Mouse (Mus musculus) intestine, embryonic 14.5 days (tissue): Measurements from ENCODE around the gene Nudt22. TPM values are rescaled to one million over a fixed set of nuclear protein-coding genes. Genes with fewer than 3 reads are reported as not detected.
"Not testable (repeated sequence)": the region's sequence is repeated elsewhere in the genome, so short reads cannot be mapped to it uniquely, and the experiment has no call there.

Experiments used
- ATAC-seq: fragments of 200-750 bp; cut with Nextera tagmentation; replicated peaks from 2 replicates; pipeline ENCODE4 v1.8.0; 2017; ENCODE audit warnings: low read depth, moderate number of reproducible peaks, moderate TSS enrichment, moderate library complexity; ENCODE audit not compliant: low FRiP score, low TSS enrichment
- DNase-seq: peaks from one replicate; pipeline ENCODE4 v3.0.0-alpha.2; 2018; ENCODE audit warnings: low spot score
- H3K27ac ChIP-seq: fragments of 300-500 bp; sonication (generic); 2 replicates; pipeline ENCODE4 v1.5.1; 2014; ENCODE audit warnings: low read depth, mild to moderate bottlenecking, control low read depth
- H3K27me3 ChIP-seq: fragments of 300-500 bp; sonication (generic); replicated peaks from 2 replicates; pipeline ENCODE4 v1.6.1; 2014; ENCODE audit warnings: low read length, control low read depth; ENCODE audit not compliant: control insufficient read depth, insufficient read depth
- H3K36me3 ChIP-seq: fragments of 300-500 bp; sonication (generic); 2 replicates; pipeline ENCODE4 v1.6.1; 2014; ENCODE audit warnings: low read length, control low read depth; ENCODE audit not compliant: control insufficient read depth, insufficient read depth
- H3K4me1 ChIP-seq: fragments of 300-500 bp; sonication (generic); replicated peaks from 2 replicates; pipeline ENCODE4 v1.6.1; 2014; ENCODE audit warnings: low read length, control low read depth, mixed read lengths; ENCODE audit not compliant: control insufficient read depth, insufficient read depth
- H3K4me2 ChIP-seq: fragments of 300-500 bp; sonication (generic); 2 replicates; pipeline ENCODE4 v1.6.1; 2014; ENCODE audit warnings: low read length
- H3K4me3 ChIP-seq: fragments of 300-500 bp; sonication (generic); 2 replicates; pipeline ENCODE4 v1.5.1; 2014; ENCODE audit warnings: low read depth, low read length, control low read depth, mixed read lengths
- H3K9ac ChIP-seq: fragments of 300-500 bp; sonication (generic); 2 replicates; pipeline ENCODE4 v1.6.1; 2014; ENCODE audit warnings: mild to moderate bottlenecking, low read length
- H3K9me3 ChIP-seq: fragments of 300-500 bp; sonication (generic); 2 replicates; pipeline ENCODE4 v1.6.1; 2016; ENCODE audit warnings: low read length, control low read depth; ENCODE audit not compliant: control insufficient read depth
- WGBS: fragments of 180-500 bp; shearing (Covaris S2); extraction: QIAGEN DNeasy Blood & Tissue Kit; methylation state at CpG from one replicate; pipeline ENCODE4 v1.1.7; 2014; 5-methylcytosine and 5-hydroxymethylcytosine counted together
- polyA plus RNA-seq: library from polyadenylated mRNA; unstranded; fragments of >200 nt; fragmentation: Nextera tagmentation; extraction: Ambion mirVana; gene quantifications from 2 replicates; pipeline ENCODE4 v1.2.1, GENCODE M21; 2014

The Nudt22 gene
- polyA plus RNA-seq, 1 experiment from 2014 or later: 14.6 TPM

DNA sequence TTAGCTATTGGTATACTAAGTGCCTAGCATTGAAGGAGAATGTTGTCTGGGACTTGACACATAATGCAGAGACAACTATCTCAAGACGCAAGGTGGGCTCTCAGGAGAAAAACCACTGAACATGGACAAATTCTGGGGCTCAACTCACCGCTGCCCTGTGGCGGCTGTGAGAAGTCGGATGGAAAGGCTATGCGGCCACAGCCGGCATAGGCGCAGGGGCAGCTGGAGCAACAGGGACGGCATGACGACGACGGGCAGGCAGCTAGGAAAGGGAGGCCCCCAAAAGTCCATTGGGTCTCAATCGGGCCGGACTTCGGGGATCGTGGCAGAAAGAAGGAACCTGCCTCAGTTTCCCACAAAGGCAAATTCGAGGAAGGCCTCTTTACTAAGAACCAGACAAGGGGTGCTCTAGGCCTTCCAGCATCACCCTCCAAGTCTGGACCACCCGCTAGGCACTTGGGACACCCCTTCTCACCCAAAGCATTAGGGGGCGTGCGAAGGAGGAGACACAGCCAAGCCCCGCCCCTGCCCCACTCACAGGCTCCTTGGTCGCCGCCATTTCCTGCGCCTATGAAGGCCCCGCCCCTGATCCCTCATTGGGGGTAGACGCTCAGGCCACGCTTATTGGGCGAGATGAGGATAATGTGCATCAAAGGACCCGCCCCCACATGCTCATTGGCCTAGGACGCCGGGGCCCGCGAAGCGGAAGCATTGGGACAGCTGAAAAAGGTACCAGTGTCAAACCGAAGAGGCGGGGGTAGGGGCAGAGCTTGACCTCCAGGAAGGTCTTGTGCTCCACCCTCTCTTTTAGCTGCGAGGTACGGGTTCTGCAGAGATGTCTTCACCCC lies 3.7 kb downstream of the Nudt22 start, which contains the start of gene Dnajc4:
Gene Dnajc4, minus strand, starts transcription at position 562 of the 848 bp plus-strand sequence.
- Histone ChIP-seq H3K27ac (no peak within 1 kb of the TSS), H3K27me3 (no peaks in the 10 kb centered on the region), H3K4me3 (peak within 1 kb of the TSS; percentile 46), H3K36me3 (no peaks in the 10 kb centered on the region), H3K9ac (peak within 1 kb of the TSS; percentile 44), H3K4me2 (peak within 1 kb of the TSS; percentile 74), H3K4me1 (peaks cover 24% of the 10 kb centered on the region), H3K9me3 (no peaks in the 10 kb centered on the region)
- 1% methylated on average over 37 of the region's 37 CpGs for WGBS
- DNase-seq (peak; percentile 94), ATAC-seq (peak; percentile 90)

DNA sequence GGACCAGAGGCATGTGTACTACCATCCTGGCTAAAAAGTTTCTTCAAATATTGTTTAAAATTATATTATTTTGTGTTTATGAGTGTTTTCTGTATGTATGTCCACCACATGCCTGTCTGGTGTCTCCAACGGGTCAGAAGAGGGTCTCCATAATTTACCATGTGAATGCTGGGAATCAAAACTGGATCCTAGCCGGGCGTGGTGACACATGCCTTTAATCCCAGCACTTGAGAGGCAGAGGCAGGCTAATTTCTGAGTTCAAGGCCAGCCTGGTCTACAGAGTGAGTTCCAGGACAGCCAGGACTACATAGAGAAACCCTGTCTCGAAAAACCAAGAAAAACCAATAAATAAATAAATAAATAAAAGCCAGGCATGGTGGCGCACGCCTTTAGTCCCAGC lies 4.8 kb downstream of the Nudt22 start:
- peaks cover 24% of the 10 kb centered on the region for H3K4me1 ChIP-seq
- H3K4me3 ChIP-seq, H3K9ac ChIP-seq, H3K4me2 ChIP-seq, ATAC-seq, H3K27ac ChIP-seq, H3K9me3 ChIP-seq, H3K36me3 ChIP-seq, DNase-seq, H3K27me3 ChIP-seq: not testable (repeated sequence)
- WGBS: 93% methylated on average over 6 of the region's 6 CpGs

DNA sequence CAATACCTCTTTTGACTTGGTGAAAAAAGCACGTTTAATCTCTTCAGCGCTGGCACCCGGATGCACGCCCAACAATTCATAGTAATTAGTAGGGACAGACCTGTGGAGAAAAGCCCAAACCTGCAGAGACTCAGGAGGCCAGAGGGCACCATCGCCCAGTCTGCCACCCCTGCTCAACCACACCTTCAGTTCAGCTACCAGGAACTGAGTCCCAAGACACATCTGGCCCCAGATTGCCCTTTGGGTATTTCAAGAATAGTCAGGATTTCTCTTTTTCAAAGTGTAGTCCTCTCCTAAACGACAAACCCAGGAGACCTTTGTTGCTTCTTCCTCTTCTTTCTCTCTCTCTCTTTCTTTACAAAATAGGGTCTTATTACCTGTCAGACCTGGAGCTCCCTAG lies 5.2 kb downstream of the Nudt22 start:
- peaks cover 26% of the 10 kb centered on the region for H3K4me1 ChIP-seq
- H3K9me3 ChIP-seq: no peaks in the 10 kb centered on the region
- H3K4me2 ChIP-seq: no peak overlapping the region
- no peak overlapping the region for H3K27ac ChIP-seq
- DNase-seq: no peak
- no peaks in the 10 kb centered on the region for H3K27me3 ChIP-seq
- WGBS: 90% methylated on average over 6 of the region's 6 CpGs
- no peak overlapping the region for H3K9ac ChIP-seq
- no peak for ATAC-seq
- H3K4me3 ChIP-seq: no peak overlapping the region
- H3K36me3 ChIP-seq: peaks cover under 1% of the 10 kb centered on the region

DNA sequence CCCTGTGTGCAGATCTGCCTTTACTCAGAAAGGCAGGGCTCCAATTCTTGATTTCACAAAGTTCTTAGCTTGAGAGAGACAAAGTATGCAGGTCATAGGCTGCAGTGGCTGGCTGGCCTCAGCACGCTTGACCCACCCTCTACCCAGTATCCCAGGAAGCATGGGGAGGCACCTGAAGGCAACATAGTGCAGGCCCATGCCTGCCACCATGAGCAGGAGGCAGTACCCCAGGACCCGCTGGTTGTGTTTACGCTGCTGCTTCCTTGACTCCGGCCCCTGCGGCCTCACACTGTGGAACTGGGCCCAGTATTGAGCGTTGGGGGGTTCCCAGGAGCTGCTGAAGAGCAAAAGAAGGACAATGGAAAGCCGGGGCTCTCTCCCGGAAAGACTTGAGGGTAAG lies 6.7 kb downstream of the Nudt22 start:
- WGBS: 86% methylated on average over 8 of the region's 8 CpGs
- no peaks in the 10 kb centered on the region for H3K27me3 ChIP-seq
- no peak for ATAC-seq
- H3K4me3 ChIP-seq: no peak overlapping the region
- H3K4me1 ChIP-seq: peaks cover 20% of the 10 kb centered on the region
- H3K36me3 ChIP-seq: peaks cover 12% of the 10 kb centered on the region
- no peak overlapping the region for H3K4me2 ChIP-seq
- H3K9ac ChIP-seq: no peak overlapping the region
- no peaks in the 10 kb centered on the region for H3K9me3 ChIP-seq
- H3K27ac ChIP-seq: no peak overlapping the region
- no peak for DNase-seq

DNA sequence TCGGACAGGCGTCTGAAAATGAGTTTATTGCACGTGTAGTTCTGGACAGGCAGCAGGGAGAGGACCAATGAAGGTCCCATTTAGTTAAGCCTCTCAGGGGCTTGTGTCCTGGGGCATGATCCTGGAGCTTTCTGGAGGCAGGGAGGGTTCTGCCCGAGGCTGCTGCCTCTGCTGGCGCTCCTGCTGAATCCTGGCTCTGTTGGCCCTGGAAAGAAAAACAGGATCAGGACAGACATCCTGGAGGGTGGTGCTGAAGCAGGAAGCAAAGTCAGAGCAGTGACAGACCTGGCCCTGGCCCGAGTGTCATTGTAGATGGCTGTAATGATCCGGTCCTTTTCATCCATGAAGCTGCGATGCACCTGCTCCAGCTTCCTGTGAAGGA lies 8.0 kb downstream of the Nudt22 start:
- no peaks in the 10 kb centered on the region for H3K9me3 ChIP-seq
- peak overlapping the region; percentile 16; the same call in 1 of the 2 replicates for H3K27ac ChIP-seq
- peaks cover 20% of the 10 kb centered on the region for H3K4me1 ChIP-seq
- peak overlapping the region; percentile 85 for H3K9ac ChIP-seq
- H3K4me3 ChIP-seq: peak overlapping the region; percentile 87
- ATAC-seq: peak; percentile 3; the same call in 1 of the 2 replicates
- no peaks in the 10 kb centered on the region for H3K27me3 ChIP-seq
- 5% methylated on average over 8 of the region's 8 CpGs for WGBS
- H3K4me2 ChIP-seq: peak overlapping the region; percentile 65
- peaks cover 24% of the 10 kb centered on the region for H3K36me3 ChIP-seq
- no peak for DNase-seq

DNA sequence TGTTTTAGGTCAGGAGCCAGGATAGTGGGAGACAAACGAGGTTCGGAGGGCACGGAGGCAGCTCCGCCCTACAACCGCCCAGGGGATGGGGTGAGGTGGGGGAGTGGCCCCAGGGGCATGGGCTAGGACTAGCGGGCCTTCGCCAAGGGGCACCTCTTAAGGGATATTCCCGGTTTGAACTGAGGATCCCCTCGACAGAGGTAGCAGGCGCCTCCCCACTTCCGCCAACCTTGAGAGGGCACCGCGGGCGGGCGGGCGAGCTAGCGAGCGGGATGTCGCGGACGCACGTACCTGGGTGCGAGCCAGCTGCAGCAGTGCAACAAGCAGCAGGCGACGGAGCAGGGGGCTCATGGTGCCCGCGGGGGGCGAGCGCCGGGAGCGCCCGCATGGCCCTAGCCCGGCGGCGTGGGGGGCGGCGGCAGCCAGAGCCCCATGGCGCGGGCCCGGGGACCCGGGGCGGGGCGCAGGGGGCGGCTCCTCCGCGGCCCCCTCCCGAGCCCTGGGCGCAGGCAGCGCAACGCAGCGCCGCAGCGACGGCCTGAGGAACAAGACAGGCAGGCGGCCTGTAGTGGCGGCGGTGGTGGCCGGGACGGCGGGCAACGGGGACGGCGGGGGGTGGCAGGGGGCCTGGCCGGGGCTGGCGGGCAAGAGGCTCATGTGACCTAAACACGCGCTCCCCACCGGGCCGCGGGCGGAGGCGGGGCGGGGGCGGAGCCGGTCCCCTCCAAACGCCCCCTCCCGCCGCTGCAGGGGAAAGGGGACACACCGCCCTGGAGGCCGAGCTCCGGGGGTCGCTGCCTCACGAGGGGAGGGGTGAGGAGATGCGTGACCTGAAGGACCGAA lies 8.6 kb downstream of the Nudt22 start, which contains the start of gene Vegfb:
Gene Vegfb, minus strand, starts transcription at position 591 of the 843 bp plus-strand sequence.
- Histone ChIP-seq H3K9ac (peak within 1 kb of the TSS; percentile 85), H3K4me1 (peaks cover 20% of the 10 kb centered on the region), H3K9me3 (no peaks in the 10 kb centered on the region), H3K4me3 (peak within 1 kb of the TSS; percentile 87), H3K27me3 (no peaks in the 10 kb centered on the region), H3K27ac (peak within 1 kb of the TSS; percentile 76), H3K36me3 (peaks cover 31% of the 10 kb centered on the region), H3K4me2 (peak within 1 kb of the TSS; percentile 65)
- whole genome bisulfite sequencing: 1% methylated on average over 80 of the region's 85 CpGs
- peak; percentile 82 for DNase-seq
- peak; percentile 45 for ATAC-seq

DNA sequence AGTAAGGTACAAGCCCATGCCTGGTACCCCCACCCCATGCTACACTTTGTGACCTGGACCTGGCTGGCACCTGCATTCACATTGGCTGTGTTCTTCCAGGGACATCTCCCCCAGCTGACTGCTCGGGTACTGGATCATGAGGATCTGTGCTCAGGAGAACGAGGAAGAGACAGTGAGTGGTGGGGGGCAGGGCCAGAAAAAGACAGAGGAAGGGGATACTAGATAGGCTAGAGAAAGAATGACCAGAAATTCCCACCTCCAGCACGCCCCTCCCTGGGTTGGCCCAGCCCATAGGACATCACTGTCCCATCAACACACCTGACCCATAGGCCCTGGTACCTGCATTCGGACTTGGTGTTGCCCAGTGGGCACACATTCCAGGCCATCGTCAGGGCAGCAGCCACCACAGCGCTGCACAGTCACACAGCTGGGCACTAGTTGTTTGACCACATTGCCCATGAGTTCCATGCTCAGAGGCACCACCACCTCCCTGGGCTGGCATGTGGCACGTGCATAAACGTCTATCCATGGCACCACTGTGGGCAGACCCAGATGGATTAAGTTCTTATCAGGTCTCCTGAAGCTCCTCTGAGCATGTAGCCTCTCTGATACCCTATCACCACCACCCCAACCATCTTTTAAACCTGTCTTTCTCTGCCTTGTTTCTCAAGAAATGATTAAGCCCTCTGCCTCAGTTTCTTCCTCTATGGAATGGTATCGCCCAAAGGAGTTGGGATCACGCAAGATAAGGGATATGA lies 9.8 kb downstream of the Nudt22 start:
- no peaks in the 10 kb centered on the region for H3K9me3 ChIP-seq
- DNase-seq (no peak), ATAC-seq (no peak)
- H3K9ac ChIP-seq: peak overlapping the region; percentile 85
- H3K36me3 ChIP-seq: peaks cover 34% of the 10 kb centered on the region
- 76% methylated on average over 10 of the region's 10 CpGs for WGBS
- H3K4me1 ChIP-seq: peaks cover 16% of the 10 kb centered on the region
- H3K27ac ChIP-seq: no peak overlapping the region
- H3K27me3 ChIP-seq: no peaks in the 10 kb centered on the region
- peak overlapping the region; percentile 87 for H3K4me3 ChIP-seq
- H3K4me2 ChIP-seq: peak overlapping the region; percentile 65

DNA sequence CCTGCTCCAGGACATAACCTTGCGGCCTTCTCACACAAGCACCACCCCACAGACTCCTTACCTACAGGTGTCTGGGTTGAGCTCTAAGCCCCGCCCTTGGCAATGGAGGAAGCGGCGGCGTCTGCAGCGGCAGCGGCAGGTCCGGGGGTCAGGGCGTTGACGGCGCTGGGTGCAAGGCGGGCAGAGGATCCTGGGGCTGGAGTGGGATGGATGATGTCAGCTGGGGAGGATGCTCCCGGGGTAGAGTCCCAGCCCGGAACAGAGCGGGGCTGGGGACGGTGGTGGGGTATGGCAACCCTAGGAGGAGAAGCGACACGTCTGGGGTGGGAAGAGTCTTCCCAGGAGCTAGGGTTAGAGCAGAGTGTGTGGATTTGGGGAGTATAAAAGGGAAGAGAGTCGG lies 10.6 kb downstream of the Nudt22 start:
- Histone ChIP-seq H3K4me1 (peaks cover 20% of the 10 kb centered on the region), H3K36me3 (peaks cover 34% of the 10 kb centered on the region), H3K4me2 (no peak overlapping the region), H3K27ac (no peak overlapping the region), H3K27me3 (no peaks in the 10 kb centered on the region), H3K9me3 (no peaks in the 10 kb centered on the region), H3K9ac (no peak overlapping the region), H3K4me3 (no peak overlapping the region)
- WGBS: 84% methylated on average over 19 of the region's 19 CpGs
- no peak for DNase-seq
- ATAC-seq: no peak
